Mouse (Mus musculus): ENCODE measurements around the gene Nop56. TPM values are rescaled to one million over a fixed set of nuclear protein-coding genes. Genes with fewer than 3 reads are reported as not detected.

Nop56 gene
- polyA plus RNA-seq (2016; fragmentation: Nextera tagmentation; extraction: Ambion mirVana): 367 and 368 TPM in 2 replicates

GRCm38 (mm10) chr2:130274149-130274861, at the start of gene Nop56:
Nop56 (plus strand) TSS chr2:130274430.
- Histone ChIP-seq H3K4me1 (peaks cover 24% of the 10 kb centered on the region), H3K27me3 (no peaks in the 10 kb centered on the region), H3K9ac (peak within 1 kb of the TSS; percentile 92), H3K9me3 (no peaks in the 10 kb centered on the region), H3K4me3 (peak within 1 kb of the TSS; percentile 87), H3K27ac (peak within 1 kb of the TSS; percentile 94), H3K36me3 (peaks cover 37% of the 10 kb centered on the region), H3K4me2 (replicated peaks) (peak within 1 kb of the TSS; percentile 69)
- ATAC-seq (ENCODE audit: insufficient number of reproducible peaks, insufficient read depth, low FRiP score, low TSS enrichment): peak; percentile 98
- whole genome bisulfite sequencing: under 1% methylated on average over 68 of the region's 68 CpGs

DNA sequence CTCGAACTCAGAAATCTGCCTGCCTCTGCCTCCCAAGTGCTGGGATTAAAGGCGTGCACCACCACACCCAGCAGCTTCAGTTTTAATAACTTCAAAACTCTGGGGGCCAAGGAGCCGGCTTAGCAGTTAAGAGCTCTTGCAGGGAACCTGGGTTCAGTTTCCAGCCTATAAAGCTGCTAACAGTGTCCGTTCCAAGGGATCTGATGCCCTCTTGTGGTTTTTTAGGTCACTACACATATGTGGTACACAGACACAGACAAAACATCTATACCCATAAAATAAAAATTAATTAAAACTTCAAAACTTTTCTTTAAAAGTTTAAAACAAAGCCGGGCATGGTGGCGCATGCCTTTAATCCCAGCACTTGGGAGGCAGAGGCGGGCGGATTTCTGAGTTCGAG, 27.3 kb upstream of the Nop56 start:
- Histone ChIP-seq H3K4me3 (no peak overlapping the region), H3K4me2 (replicated peaks) (no peak overlapping the region), H3K9ac (no peak overlapping the region), H3K4me1 (no peaks in the 10 kb centered on the region), H3K27me3 (no peaks in the 10 kb centered on the region), H3K9me3 (no peaks in the 10 kb centered on the region), H3K36me3 (no peaks in the 10 kb centered on the region), H3K27ac (no peak overlapping the region)
- ATAC-seq (ENCODE audit: insufficient number of reproducible peaks, insufficient read depth, low FRiP score, low TSS enrichment): no peak
- WGBS: 51% methylated on average over 9 of the region's 9 CpGs

DNA sequence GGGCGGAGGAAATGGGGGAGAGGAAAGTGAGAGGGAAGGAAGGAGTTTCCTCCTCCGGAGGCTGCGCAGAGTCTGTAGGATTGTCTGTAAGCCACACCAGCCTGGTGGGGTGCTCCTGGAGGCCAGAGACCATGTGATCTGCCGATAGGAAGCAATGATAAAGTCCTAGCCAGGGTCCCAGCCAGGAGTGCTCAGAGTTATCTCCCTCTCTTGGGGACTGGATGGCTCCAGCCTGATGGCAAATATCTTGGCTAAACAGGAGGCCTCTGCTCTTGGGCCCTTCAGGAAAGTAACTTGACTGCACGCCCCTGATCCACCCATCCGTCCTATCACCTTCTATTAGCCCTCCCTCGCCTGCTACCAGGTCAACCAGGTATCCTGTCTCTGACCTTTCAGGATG, 26.0 kb upstream of the Nop56 start:
- WGBS: 72% methylated on average over 7 of the region's 7 CpGs
- no peaks in the 10 kb centered on the region for H3K4me1 ChIP-seq
- H3K9ac ChIP-seq: no peak overlapping the region
- H3K27me3 ChIP-seq: no peaks in the 10 kb centered on the region
- H3K27ac ChIP-seq: no peak overlapping the region
- H3K9me3 ChIP-seq: no peaks in the 10 kb centered on the region
- H3K36me3 ChIP-seq: no peaks in the 10 kb centered on the region
- ATAC-seq (ENCODE audit: insufficient number of reproducible peaks, insufficient read depth, low FRiP score, low TSS enrichment): no peak
- no peak overlapping the region for H3K4me2 ChIP-seq (replicated peaks)
- H3K4me3 ChIP-seq: no peak overlapping the region

- Histone ChIP-seq H3K9ac (no peak overlapping the region), H3K36me3 (no peaks in the 10 kb centered on the region), H3K27me3 (no peaks in the 10 kb centered on the region), H3K4me2 (replicated peaks) (no peak overlapping the region), H3K4me3 (no peak overlapping the region), H3K9me3 (no peaks in the 10 kb centered on the region), H3K4me1 (no peaks in the 10 kb centered on the region), H3K27ac (no peak overlapping the region)
- WGBS: 91% methylated on average over 4 of the region's 4 CpGs
- no peak for ATAC-seq (ENCODE audit: insufficient number of reproducible peaks, insufficient read depth, low FRiP score, low TSS enrichment)
Measured at GRCm38 (mm10) chr2:130256762-130257161, 17.5 kb upstream of the Nop56 start.

DNA sequence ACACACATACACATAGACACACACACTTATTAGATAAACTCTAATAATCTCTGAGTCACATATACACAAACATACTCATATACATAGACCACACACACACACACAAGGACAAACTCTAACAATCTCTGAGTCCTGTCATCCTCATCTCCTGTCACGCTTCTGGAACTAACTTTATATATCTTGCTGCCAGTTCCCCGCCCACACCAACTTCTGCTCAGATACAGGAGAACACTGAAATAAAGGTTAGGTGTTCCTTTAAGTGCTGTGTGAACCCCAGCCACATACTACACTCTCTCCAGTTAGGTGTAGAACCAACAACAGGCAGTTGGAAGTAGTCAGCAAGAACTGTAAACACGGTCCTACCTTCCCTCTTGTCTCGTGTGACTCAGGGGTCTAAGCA, 13.4 kb upstream of the Nop56 start:
- 77% methylated on average over 4 of the region's 4 CpGs for WGBS
- Histone ChIP-seq H3K9me3 (no peaks in the 10 kb centered on the region), H3K36me3 (no peaks in the 10 kb centered on the region), H3K9ac (no peak overlapping the region), H3K4me1 (no peaks in the 10 kb centered on the region), H3K27me3 (no peaks in the 10 kb centered on the region), H3K27ac (no peak overlapping the region), H3K4me3 (no peak overlapping the region), H3K4me2 (replicated peaks) (no peak overlapping the region)
- ATAC-seq (ENCODE audit: insufficient number of reproducible peaks, insufficient read depth, low FRiP score, low TSS enrichment): no peak

GRCm38 (mm10) chr2:130261914-130262313, 12.3 kb upstream of the Nop56 start:
- WGBS: 79% methylated on average over 2 of the region's 2 CpGs
- Histone ChIP-seq H3K4me2 (replicated peaks) (no peak overlapping the region), H3K27me3 (no peaks in the 10 kb centered on the region), H3K27ac (no peak overlapping the region), H3K9me3 (no peaks in the 10 kb centered on the region), H3K4me1 (no peaks in the 10 kb centered on the region), H3K9ac (no peak overlapping the region), H3K36me3 (no peaks in the 10 kb centered on the region), H3K4me3 (no peak overlapping the region)
- ATAC-seq (ENCODE audit: insufficient number of reproducible peaks, insufficient read depth, low FRiP score, low TSS enrichment): no peak

DNA sequence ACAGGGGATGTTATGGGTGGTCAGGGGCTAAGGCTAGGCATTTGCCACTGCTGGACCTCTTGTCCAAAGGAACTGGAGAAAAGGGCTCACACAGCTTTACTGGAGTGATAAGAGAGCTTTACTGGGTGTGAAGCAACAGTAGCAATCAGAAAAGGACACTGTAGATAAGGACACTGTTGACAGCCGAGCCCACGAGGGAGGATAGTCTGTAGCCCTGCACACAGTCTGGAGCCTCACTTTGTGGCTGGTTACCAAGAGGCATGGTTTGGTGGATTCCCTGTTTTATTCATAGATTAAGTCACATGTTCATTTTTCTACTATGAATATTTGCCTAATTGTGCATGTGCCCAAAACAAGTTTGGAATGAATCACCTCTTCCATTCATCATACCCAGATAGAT, 11.8 kb upstream of the Nop56 start:
- ATAC-seq (ENCODE audit: insufficient number of reproducible peaks, insufficient read depth, low FRiP score, low TSS enrichment): no peak
- Histone ChIP-seq H3K4me3 (no peak overlapping the region), H3K4me1 (no peaks in the 10 kb centered on the region), H3K36me3 (no peaks in the 10 kb centered on the region), H3K4me2 (replicated peaks) (no peak overlapping the region), H3K9me3 (no peaks in the 10 kb centered on the region), H3K27me3 (no peaks in the 10 kb centered on the region), H3K27ac (no peak overlapping the region), H3K9ac (no peak overlapping the region)
- 87% methylated on average over 2 of the region's 2 CpGs for WGBS

GRCm38 (mm10) chr2:130265520-130265919, 8.7 kb upstream of the Nop56 start:
- 91% methylated on average over 1 of the region's 1 CpGs for whole genome bisulfite sequencing
- Histone ChIP-seq H3K36me3 (no peaks in the 10 kb centered on the region), H3K4me2 (replicated peaks) (no peak overlapping the region), H3K27ac (no peak overlapping the region), H3K9me3 (no peaks in the 10 kb centered on the region), H3K4me1 (no peaks in the 10 kb centered on the region), H3K27me3 (no peaks in the 10 kb centered on the region), H3K4me3 (no peak overlapping the region), H3K9ac (no peak overlapping the region)
- no peak for ATAC-seq (ENCODE audit: insufficient number of reproducible peaks, insufficient read depth, low FRiP score, low TSS enrichment)

GRCm38 (mm10) chr2:130268074-130268473, 6.2 kb upstream of the Nop56 start:
- ATAC-seq (ENCODE audit: insufficient number of reproducible peaks, insufficient read depth, low FRiP score, low TSS enrichment): no peak
- WGBS: 67% methylated on average over 7 of the region's 7 CpGs

GRCm38 (mm10) chr2:130273732-130274131, 498 bp upstream of the Nop56 start:
- ATAC-seq (ENCODE audit: insufficient number of reproducible peaks, insufficient read depth, low FRiP score, low TSS enrichment): peak; percentile 4; the same call in 1 of the 2 replicates
- no peaks in the 10 kb centered on the region for H3K9me3 ChIP-seq
- peak overlapping the region; percentile 92 for H3K9ac ChIP-seq
- under 1% methylated on average over 14 of the region's 14 CpGs for WGBS
- peaks cover 24% of the 10 kb centered on the region for H3K4me1 ChIP-seq
- H3K27ac ChIP-seq: peak overlapping the region; percentile 94
- H3K4me3 ChIP-seq: peak overlapping the region; percentile 87
- peaks cover 34% of the 10 kb centered on the region for H3K36me3 ChIP-seq
- peak overlapping the region; percentile 69 for H3K4me2 ChIP-seq (replicated peaks)
- no peaks in the 10 kb centered on the region for H3K27me3 ChIP-seq

More at GRCm38 (mm10) chr2:130268074-130268473, 6.2 kb upstream of the Nop56 start:
- Histone ChIP-seq H3K36me3 (no peaks in the 10 kb centered on the region), H3K9me3 (no peaks in the 10 kb centered on the region), H3K4me3 (no peak overlapping the region), H3K4me1 (0 out of 2 replicates have a peak, but pooled peaks cover under 1% of the 10 kb centered on the region), H3K27ac (no peak overlapping the region), H3K4me2 (replicated peaks) (no peak overlapping the region), H3K27me3 (no peaks in the 10 kb centered on the region), H3K9ac (no peak overlapping the region)

- Histone ChIP-seq H3K4me1 (peaks cover 24% of the 10 kb centered on the region), H3K4me2 (replicated peaks) (peak overlapping the region; percentile 69), H3K9me3 (no peaks in the 10 kb centered on the region), H3K27me3 (no peaks in the 10 kb centered on the region), H3K27ac (peak overlapping the region; percentile 94), H3K9ac (peak overlapping the region; percentile 92), H3K4me3 (peak overlapping the region; percentile 87), H3K36me3 (peaks cover 42% of the 10 kb centered on the region)
- WGBS: under 1% methylated on average over 10 of the region's 10 CpGs
- no peak for ATAC-seq (ENCODE audit: insufficient number of reproducible peaks, insufficient read depth, low FRiP score, low TSS enrichment)
Measured at GRCm38 (mm10) chr2:130274862-130275261, 632 bp downstream of the Nop56 start.

DNA sequence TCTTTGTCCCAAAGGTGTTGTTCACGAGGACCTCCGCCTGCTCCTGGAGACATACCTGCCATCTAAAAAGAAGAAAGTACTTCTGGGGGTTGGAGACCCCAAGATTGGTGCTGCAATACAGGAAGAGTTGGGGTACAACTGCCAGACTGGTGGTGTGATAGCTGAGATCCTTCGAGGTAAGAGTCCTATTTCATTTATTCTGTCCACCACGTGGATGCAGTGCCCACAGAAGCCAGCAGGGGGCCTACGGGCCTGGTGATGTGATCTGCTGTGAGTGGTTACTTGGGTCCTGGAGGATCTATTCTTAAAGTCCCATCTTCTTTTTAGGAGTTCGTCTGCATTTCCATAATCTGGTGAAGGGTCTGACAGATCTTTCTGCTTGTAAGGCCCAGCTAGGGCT, 1.4 kb downstream of the Nop56 start:
- Histone ChIP-seq H3K9ac (0 out of 2 replicates have a peak overlapping the region, but pooled peaks have one; percentile 92), H3K4me2 (replicated peaks) (peak overlapping the region; percentile 69), H3K4me3 (peak overlapping the region; percentile 87), H3K9me3 (no peaks in the 10 kb centered on the region), H3K36me3 (peaks cover 50% of the 10 kb centered on the region), H3K27me3 (no peaks in the 10 kb centered on the region), H3K27ac (no peak overlapping the region), H3K4me1 (peaks cover 24% of the 10 kb centered on the region)
- no peak for ATAC-seq (ENCODE audit: insufficient number of reproducible peaks, insufficient read depth, low FRiP score, low TSS enrichment)
- WGBS: 48% methylated on average over 6 of the region's 6 CpGs
